Mouse (Mus musculus) forebrain, embryonic 13.5 days (tissue): ENCODE measurements around the gene Fars2. TPM values are rescaled to one million over a fixed set of nuclear protein-coding genes. Genes with fewer than 3 reads are reported as not detected.

Experiments used
- ATAC-seq: fragments of 200-750 bp; cut with Nextera tagmentation; 2 replicates; pipeline ENCODE4 v1.8.0; 2017
- H3K27ac ChIP-seq: fragments of 300-500 bp; sonication (generic); 2 replicates; pipeline ENCODE4 v1.5.1; 2015; ENCODE audit warnings: inconsistent platforms, mild to moderate bottlenecking, moderate library complexity
- H3K27me3 ChIP-seq: fragments of 300-500 bp; sonication (generic); 2 replicates; pipeline ENCODE4 v1.6.1; 2015; ENCODE audit warnings: mild to moderate bottlenecking, inconsistent platforms
- H3K36me3 ChIP-seq: fragments of 300-500 bp; sonication (generic); 2 replicates; pipeline ENCODE4 v1.6.1; 2015; ENCODE audit warnings: mild to moderate bottlenecking, inconsistent platforms; ENCODE audit not compliant: poor library complexity, severe bottlenecking
- H3K4me1 ChIP-seq: fragments of 300-500 bp; sonication (generic); 2 replicates; pipeline ENCODE4 v1.6.1; 2015; ENCODE audit warnings: inconsistent platforms
- H3K4me2 ChIP-seq: fragments of 300-500 bp; sonication (generic); 2 replicates; pipeline ENCODE4 v1.6.1; 2015; ENCODE audit warnings: inconsistent platforms, mild to moderate bottlenecking, moderate library complexity
- H3K4me3 ChIP-seq: fragments of 300-500 bp; sonication (generic); 2 replicates; pipeline ENCODE4 v1.5.1; 2015; ENCODE audit warnings: mild to moderate bottlenecking, inconsistent platforms
- H3K9ac ChIP-seq: fragments of 300-500 bp; sonication (generic); 2 replicates; pipeline ENCODE4 v1.6.1; 2015; ENCODE audit warnings: mild to moderate bottlenecking, inconsistent platforms
- H3K9me3 ChIP-seq: fragments of 300-500 bp; sonication (generic); replicated peaks from 2 replicates; pipeline ENCODE4 v1.6.1; 2016; ENCODE audit warnings: inconsistent platforms
- WGBS: fragments of 180-500 bp; shearing (Covaris S2); methylation state at CpG from one replicate; pipeline ENCODE4 v1.1.7; 2015; 5-methylcytosine and 5-hydroxymethylcytosine counted together
- polyA plus RNA-seq: library from polyadenylated mRNA; unstranded; fragments of >200 nt; fragmentation: Nextera tagmentation; extraction: Ambion mirVana; gene quantifications from 2 replicates; pipeline ENCODE4 v1.2.1, GENCODE M21; 2015

The Fars2 gene
- polyA plus RNA-seq, 1 experiment from 2014 or later: 32.6 TPM

GRCm38 (mm10) chr13:36527761-36528160 lies 410.5 kb downstream of the Fars2 start:
- no peaks in the 10 kb centered on the region for H3K9me3 ChIP-seq
- 93% methylated on average over 4 of the region's 4 CpGs for WGBS
- no peak overlapping the region for H3K4me2 ChIP-seq
- H3K4me3 ChIP-seq: no peak overlapping the region
- H3K27ac ChIP-seq: no peak overlapping the region
- no peak overlapping the region for H3K9ac ChIP-seq
- ATAC-seq: no peak
- no peaks in the 10 kb centered on the region for H3K36me3 ChIP-seq
- no peaks in the 10 kb centered on the region for H3K27me3 ChIP-seq
- H3K4me1 ChIP-seq: no peaks in the 10 kb centered on the region

- no peak overlapping the region for H3K27ac ChIP-seq
- H3K4me3 ChIP-seq: no peak overlapping the region
- WGBS: 71% methylated on average over 8 of the region's 8 CpGs
- H3K4me1 ChIP-seq: peaks cover under 1% of the 10 kb centered on the region; the same call in 1 of the 2 replicates
- H3K36me3 ChIP-seq: no peaks in the 10 kb centered on the region
- no peaks in the 10 kb centered on the region for H3K27me3 ChIP-seq
- ATAC-seq: no peak
- no peaks in the 10 kb centered on the region for H3K9me3 ChIP-seq
- H3K9ac ChIP-seq: no peak overlapping the region
- H3K4me2 ChIP-seq: no peak overlapping the region
Measured at GRCm38 (mm10) chr13:36528223-36528895, 411.1 kb downstream of the Fars2 start.

DNA sequence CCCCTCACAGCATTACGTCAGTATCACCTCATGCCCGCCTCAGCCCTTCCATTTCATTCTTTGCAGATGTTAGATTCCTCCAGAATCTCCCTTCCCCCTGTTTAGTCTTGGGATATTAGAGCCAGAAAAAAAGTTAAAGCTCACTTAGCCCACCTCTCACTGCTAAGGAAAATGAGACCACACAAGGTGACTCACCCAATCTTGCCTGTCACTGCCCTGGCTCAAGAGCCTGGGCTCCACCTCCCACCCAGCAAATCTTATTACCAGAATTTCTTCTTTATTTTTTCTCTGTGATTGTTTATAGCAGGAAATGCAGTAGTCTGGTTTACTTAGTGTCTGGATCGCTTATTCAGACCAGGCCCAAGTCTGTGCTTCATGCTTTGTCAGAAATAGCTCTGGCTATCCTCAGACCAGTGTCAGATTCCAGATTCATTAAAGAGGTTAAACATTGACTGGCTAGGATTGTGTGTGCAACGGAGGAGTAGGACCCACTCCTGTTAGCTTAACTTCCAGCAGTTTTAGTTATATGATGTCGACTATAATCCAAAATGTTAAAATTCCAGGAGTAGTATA lies 412.3 kb downstream of the Fars2 start:
- no peaks in the 10 kb centered on the region for H3K27me3 ChIP-seq
- no peaks in the 10 kb centered on the region for H3K36me3 ChIP-seq
- no peak overlapping the region for H3K27ac ChIP-seq
- no peaks in the 10 kb centered on the region for H3K9me3 ChIP-seq
- H3K9ac ChIP-seq: no peak overlapping the region
- no peak overlapping the region for H3K4me3 ChIP-seq
- ATAC-seq: no peak
- H3K4me1 ChIP-seq: peaks cover 11% of the 10 kb centered on the region
- WGBS: 90% methylated on average over 5 of the region's 5 CpGs
- no peak overlapping the region for H3K4me2 ChIP-seq

GRCm38 (mm10) chr13:36530852-36531251 lies 413.6 kb downstream of the Fars2 start:
- ATAC-seq: no peak
- no peaks in the 10 kb centered on the region for H3K36me3 ChIP-seq
- peaks cover 11% of the 10 kb centered on the region for H3K4me1 ChIP-seq
- H3K4me2 ChIP-seq: no peak overlapping the region
- H3K27me3 ChIP-seq: no peaks in the 10 kb centered on the region
- no peaks in the 10 kb centered on the region for H3K9me3 ChIP-seq
- no peak overlapping the region for H3K4me3 ChIP-seq
- WGBS: 100% methylated on average over 1 of the region's 1 CpGs
- no peak overlapping the region for H3K27ac ChIP-seq
- no peak overlapping the region for H3K9ac ChIP-seq

- no peak overlapping the region for H3K4me2 ChIP-seq
- H3K4me3 ChIP-seq: no peak overlapping the region
- WGBS: 82% methylated on average over 3 of the region's 3 CpGs
- H3K27me3 ChIP-seq: no peaks in the 10 kb centered on the region
- H3K4me1 ChIP-seq: peaks cover 11% of the 10 kb centered on the region
- no peak for ATAC-seq
- H3K27ac ChIP-seq: no peak overlapping the region
- H3K9ac ChIP-seq: no peak overlapping the region
- H3K9me3 ChIP-seq: no peaks in the 10 kb centered on the region
- H3K36me3 ChIP-seq: no peaks in the 10 kb centered on the region
Measured at GRCm38 (mm10) chr13:36531893-36532292, 414.7 kb downstream of the Fars2 start.

DNA sequence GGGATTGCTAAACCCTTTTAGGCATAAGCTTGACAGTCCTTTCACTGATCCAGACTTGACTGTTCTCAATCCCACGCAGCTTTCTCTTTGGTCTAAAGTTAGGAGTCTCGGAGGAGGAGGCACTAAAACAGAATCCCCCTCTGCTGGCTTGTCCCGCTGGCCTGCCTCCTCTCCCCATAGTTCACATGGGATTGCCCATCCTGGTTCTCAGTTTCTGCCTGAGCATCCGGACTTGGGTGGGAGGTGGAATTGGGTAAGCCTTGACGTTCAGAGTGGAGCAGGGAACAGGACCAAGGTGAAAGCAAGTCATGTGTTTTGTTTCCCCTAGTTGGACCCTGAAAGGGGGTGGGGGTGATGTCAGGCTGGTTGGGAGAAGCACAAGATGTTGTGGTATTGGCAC lies 415.9 kb downstream of the Fars2 start:
- Histone ChIP-seq H3K9me3 (no peaks in the 10 kb centered on the region), H3K4me3 (no peak overlapping the region), H3K4me2 (no peak overlapping the region), H3K9ac (no peak overlapping the region), H3K36me3 (no peaks in the 10 kb centered on the region), H3K4me1 (peaks cover 22% of the 10 kb centered on the region), H3K27me3 (no peaks in the 10 kb centered on the region), H3K27ac (no peak overlapping the region)
- ATAC-seq: no peak
- whole genome bisulfite sequencing: 92% methylated on average over 5 of the region's 5 CpGs

DNA sequence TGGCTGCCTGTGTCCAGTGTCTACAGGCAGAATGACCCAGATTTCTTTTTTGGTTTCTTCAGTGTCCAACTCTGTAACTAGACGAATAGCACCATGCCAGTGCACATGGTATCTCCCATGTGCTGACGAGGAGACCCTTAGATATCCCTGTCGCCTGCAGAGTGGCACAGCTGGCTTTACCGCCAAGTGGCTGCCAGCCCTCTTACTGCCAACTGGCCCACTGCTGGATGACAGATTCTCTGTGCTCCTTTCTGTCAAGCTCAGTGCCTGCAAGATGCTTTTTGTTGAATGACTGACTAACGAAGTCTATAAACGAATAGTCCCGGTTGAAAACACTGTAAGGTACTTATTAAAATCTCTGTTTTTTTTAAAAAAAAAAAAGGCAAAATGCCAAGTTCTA lies 416.3 kb downstream of the Fars2 start:
- Histone ChIP-seq H3K4me3 (no peak overlapping the region), H3K4me2 (no peak overlapping the region), H3K27me3 (no peaks in the 10 kb centered on the region), H3K27ac (no peak overlapping the region), H3K9me3 (no peaks in the 10 kb centered on the region), H3K9ac (no peak overlapping the region), H3K36me3 (no peaks in the 10 kb centered on the region), H3K4me1 (peaks cover 26% of the 10 kb centered on the region)
- 44% methylated on average over 7 of the region's 7 CpGs for WGBS
- no peak for ATAC-seq

- H3K4me2 ChIP-seq: no peak overlapping the region
- H3K36me3 ChIP-seq: no peaks in the 10 kb centered on the region
- no peak overlapping the region for H3K9ac ChIP-seq
- WGBS: 70% methylated on average over 8 of the region's 8 CpGs
- no peaks in the 10 kb centered on the region for H3K27me3 ChIP-seq
- peaks cover 29% of the 10 kb centered on the region for H3K4me1 ChIP-seq
- H3K4me3 ChIP-seq: no peak overlapping the region
- no peak for ATAC-seq
- no peaks in the 10 kb centered on the region for H3K9me3 ChIP-seq
- no peak overlapping the region; the same call in 1 of the 2 replicates for H3K27ac ChIP-seq
Measured at GRCm38 (mm10) chr13:36533966-36534540, 416.8 kb downstream of the Fars2 start.

GRCm38 (mm10) chr13:36537580-36537979 lies 420.4 kb downstream of the Fars2 start:
- Histone ChIP-seq H3K9ac (no peak overlapping the region), H3K27ac (no peak overlapping the region), H3K4me2 (no peak overlapping the region), H3K36me3 (no peaks in the 10 kb centered on the region), H3K4me3 (no peak overlapping the region), H3K9me3 (no peaks in the 10 kb centered on the region), H3K27me3 (no peaks in the 10 kb centered on the region), H3K4me1 (peaks cover 29% of the 10 kb centered on the region)
- 59% methylated on average over 3 of the region's 3 CpGs for WGBS
- ATAC-seq: no peak

- Histone ChIP-seq H3K4me2 (no peak overlapping the region), H3K4me3 (no peak overlapping the region), H3K4me1 (peaks cover 28% of the 10 kb centered on the region), H3K36me3 (no peaks in the 10 kb centered on the region), H3K27me3 (no peaks in the 10 kb centered on the region), H3K27ac (no peak overlapping the region), H3K9ac (no peak overlapping the region), H3K9me3 (0 out of 2 replicates have a peak, but pooled peaks cover 3% of the 10 kb centered on the region)
- peak; percentile 9; the same call in 1 of the 2 replicates for ATAC-seq
- 48% methylated on average over 2 of the region's 2 CpGs for WGBS
Measured at GRCm38 (mm10) chr13:36538385-36538784, 421.2 kb downstream of the Fars2 start.

DNA sequence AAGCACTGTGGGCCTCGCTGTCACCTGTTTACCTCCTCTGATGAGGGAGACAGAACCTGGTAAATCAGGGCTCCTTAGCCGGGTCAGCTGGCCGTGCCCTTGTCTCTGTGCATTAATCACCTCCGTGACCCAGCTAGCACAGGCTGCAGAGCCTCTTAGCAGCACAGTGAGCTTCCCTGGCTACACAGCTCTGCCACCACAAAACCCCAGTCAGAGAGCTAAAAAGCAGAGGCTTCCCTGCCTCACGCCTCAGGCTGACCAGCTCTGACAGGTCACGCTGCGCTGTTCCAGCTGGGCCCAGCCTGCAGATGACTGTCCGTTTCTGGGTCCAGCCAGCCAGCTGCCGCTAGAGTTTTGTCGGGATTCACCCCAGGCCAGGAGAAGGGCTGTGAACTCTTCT lies 423.0 kb downstream of the Fars2 start:
- H3K27me3 ChIP-seq: no peaks in the 10 kb centered on the region
- H3K4me2 ChIP-seq: no peak overlapping the region
- H3K27ac ChIP-seq: no peak overlapping the region; the same call in 1 of the 2 replicates
- ATAC-seq: no peak
- H3K9me3 ChIP-seq: 0 out of 2 replicates have a peak, but pooled peaks cover 7% of the 10 kb centered on the region
- WGBS: 67% methylated on average over 10 of the region's 10 CpGs
- no peak overlapping the region for H3K9ac ChIP-seq
- H3K36me3 ChIP-seq: no peaks in the 10 kb centered on the region
- no peak overlapping the region for H3K4me3 ChIP-seq
- peaks cover 18% of the 10 kb centered on the region for H3K4me1 ChIP-seq

GRCm38 (mm10) chr13:36541287-36541780 lies 424.1 kb downstream of the Fars2 start:
- Histone ChIP-seq H3K4me2 (no peak overlapping the region), H3K4me3 (no peak overlapping the region), H3K36me3 (no peaks in the 10 kb centered on the region), H3K27ac (no peak overlapping the region), H3K27me3 (no peaks in the 10 kb centered on the region), H3K4me1 (peaks cover 18% of the 10 kb centered on the region), H3K9ac (no peak overlapping the region), H3K9me3 (0 out of 2 replicates have a peak, but pooled peaks cover 7% of the 10 kb centered on the region)
- WGBS: 68% methylated on average over 2 of the region's 2 CpGs
- no peak for ATAC-seq
